23 mouse cellular contexts compared by ENCODE assay signal in genomic region chr1:118425982-118426381, GRCm38 (mm10).
"Had no signal": no experiment of that assay in that cellular context is flagged by ENCODE, and none has a peak within 500 bp of the region (broad histone marks: within the 10 kb centered on the region; RNA-seq: fewer than 3 reads in every experiment).

No protein-coding gene starts in this region.

- H3K27ac ChIP-seq: kidney, postnatal 0 days; layer of hippocampus, adult 2 months; limb, embryonic 10.5 days; limb, embryonic 13.5 days; liver, embryonic 12.5 days; liver, embryonic 15.5 days; neural tube, embryonic 12.5 days; neural tube, embryonic 15.5 days had no signal

- H3K9ac ChIP-seq: limb, embryonic 13.5 days; liver, embryonic 12.5 days; liver, embryonic 15.5 days; neural tube, embryonic 12.5 days; neural tube, embryonic 15.5 days had no signal

- ATAC-seq: liver, embryonic 12.5 days had no signal

- H3K27me3 ChIP-seq: limb, embryonic 13.5 days; liver, embryonic 12.5 days; liver, embryonic 15.5 days; megakaryocyte, embryonic 14.5 days; neural tube, embryonic 12.5 days; neural tube, embryonic 15.5 days had no signal

- H3K4me3 ChIP-seq: layer of hippocampus, adult 2 months; limb, embryonic 10.5 days; limb, embryonic 13.5 days; liver, embryonic 12.5 days; liver, embryonic 15.5 days; megakaryocyte, embryonic 14.5 days; neural tube, embryonic 12.5 days; neural tube, embryonic 15.5 days had no signal

- DNase-seq: kidney, adult 9 months; kidney, postnatal 25 days; layer of hippocampus, adult 9-11 months; liver; lung, adult 2 months; lung, postnatal 14 days; lung, postnatal 4 days; midbrain, embryonic 14.5 days; right cerebral cortex, adult 18-20 months; right cerebral cortex, postnatal 14 days; spleen, adult 18-20 months; thymus, adult 18-20 months; thymus, postnatal 36 days had no signal

- H3K4me2 ChIP-seq: limb, embryonic 13.5 days; liver, embryonic 12.5 days; liver, embryonic 15.5 days; midbrain, embryonic 11.5 days; neural tube, embryonic 12.5 days; neural tube, embryonic 15.5 days had no signal

- H3K9me3 ChIP-seq: limb, embryonic 10.5 days; limb, embryonic 13.5 days; liver, embryonic 12.5 days; liver, embryonic 15.5 days; megakaryocyte, embryonic 14.5 days; neural tube, embryonic 12.5 days; neural tube, embryonic 15.5 days had no signal
